Mouse (Mus musculus): ENCODE results near the gene Nxn. TPM values are rescaled to one million over a fixed set of nuclear protein-coding genes. Genes with fewer than 3 reads are reported as not detected.
A peak's percentile ranks its signal among the peaks of the same experiment; 100 is the strongest.

Gene Nxn
- total and polyA plus RNA-seq, 3 experiments: 52.8 to 54.3 (median 53.0) TPM

DNA sequence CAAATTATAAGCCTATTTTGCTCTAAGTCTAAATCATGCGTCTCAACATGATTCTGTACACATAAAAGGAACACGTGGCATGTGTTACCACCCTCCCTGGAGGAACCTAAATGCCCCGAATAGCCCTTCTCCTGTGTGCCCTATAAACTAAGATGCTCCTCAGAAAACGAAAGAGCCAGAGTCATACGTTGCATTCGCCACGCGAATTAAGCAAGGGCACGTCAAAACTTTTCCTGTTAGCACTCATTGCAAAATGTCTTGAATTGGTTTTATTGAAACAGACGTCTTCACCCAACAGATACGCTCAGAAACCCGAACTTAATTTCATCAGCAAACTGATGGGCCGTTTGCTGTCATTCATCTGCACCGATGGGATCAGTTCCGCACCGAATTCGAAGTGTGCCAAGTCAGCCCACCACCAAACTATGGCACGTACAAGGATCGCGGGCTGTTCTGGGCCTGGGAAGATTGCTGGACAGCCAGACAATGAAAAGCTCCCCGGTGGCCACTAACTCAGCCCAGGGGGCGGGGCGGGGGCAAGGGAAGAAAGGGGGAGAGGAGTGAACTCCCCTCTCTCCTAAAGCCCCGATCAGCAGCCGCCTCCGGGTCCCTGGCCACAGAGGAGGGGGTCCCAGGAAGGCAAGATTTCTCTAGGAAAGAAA, 1.2 kb downstream of the Nxn start (continued):
- TF ChIP-seq MAFK (IDR thresholded peaks at IDR 0.05; ENCODE audit: borderline replicate concordance, low read depth, low read length) (no peak), JUND (IDR thresholded peaks at IDR 0.05; ENCODE audit: low read depth, low read length) (no peak), POLR2AphosphoS5 (IDR thresholded peaks at IDR 0.05; ENCODE audit: borderline replicate concordance, low read depth, low read length) (no peak), NELFE (IDR thresholded peaks at IDR 0.05; ENCODE audit: low read depth, low read length) (peak; percentile 46), E2F4 (IDR thresholded peaks at IDR 0.05; ENCODE audit: borderline replicate concordance, low read depth, low read length) (no peak), MEF2A (IDR thresholded peaks at IDR 0.05; ENCODE audit: extremely low read depth, insufficient replicate concordance, low read depth, low read length, poor library complexity, severe bottlenecking) (no peak), UBTF (IDR thresholded peaks at IDR 0.05; ENCODE audit: borderline replicate concordance, insufficient read depth, low read depth, low read length) (no peak), SIN3A (IDR thresholded peaks at IDR 0.05; ENCODE audit: low read length) (peak; percentile 90), MYB (IDR thresholded peaks at IDR 0.05; ENCODE audit: low read depth, low read length) (peak; percentile 74), CHD1 (IDR thresholded peaks at IDR 0.05; ENCODE audit: low read depth, low read length) (no peak)

DNA sequence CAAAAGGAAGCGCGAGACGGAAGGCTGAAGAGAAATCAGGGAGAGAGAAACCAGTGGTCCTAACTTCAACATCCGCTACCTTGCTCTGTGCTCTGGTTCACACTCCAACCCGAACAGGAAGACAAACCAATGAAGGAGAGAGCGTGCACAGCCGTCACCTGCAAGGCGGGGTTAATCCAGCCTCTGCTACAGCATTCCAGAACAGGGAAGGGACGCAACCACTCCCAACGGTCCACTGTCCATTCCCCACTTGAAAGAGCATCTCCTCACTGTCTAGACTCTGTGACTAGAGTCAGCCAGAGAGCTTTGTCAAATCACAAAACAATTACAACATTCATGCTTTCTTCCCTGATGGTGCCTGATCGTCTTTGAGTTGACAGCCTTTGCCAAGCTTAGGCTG, 5.9 kb downstream of the Nxn start:
- Histone ChIP-seq H3K27me3 (ENCODE audit: control insufficient read depth in 1 of 2, insufficient read depth in 2 of 2, low read length in 2 of 2) (no peaks in the 10 kb centered on the region), H3K27ac (ENCODE audit: control insufficient read depth, low read depth, low read length) (no peak overlapping the region), H3K79me2 (ENCODE audit: control insufficient read depth, insufficient read depth, low read length, poor library complexity) (peaks cover 47% of the 10 kb centered on the region), H3K4me1 (ENCODE audit: control insufficient read depth in 1 of 2, insufficient read depth in 2 of 2, low read length in 2 of 2) (peaks cover 14 to 17% of the 10 kb centered on the region in 2 experiments), H3K9me3 (replicated peaks; ENCODE audit: insufficient read depth, low read length) (no peaks in the 10 kb centered on the region), H3K36me3 (ENCODE audit: control insufficient read depth in 1 of 2, insufficient read depth in 2 of 2, low read length in 2 of 2) (peaks cover 11 to 16% of the 10 kb centered on the region in 2 experiments), H3K4me3 (ENCODE audit: control insufficient read depth in 1 of 2, insufficient read depth in 1 of 2, low read depth in 2 of 2, low read length in 2 of 2) (no peak overlapping the region), H3K9ac (ENCODE audit: control insufficient read depth, low read depth, low read length, poor library complexity, severe bottlenecking) (no peak overlapping the region)
- no peak for DNase-seq (ENCODE audit: low read depth, low spot score)
- TF ChIP-seq MAX (IDR thresholded peaks at IDR 0.05; ENCODE audit: low read length) (no peak), E2F4 (IDR thresholded peaks at IDR 0.05; ENCODE audit: borderline replicate concordance, low read depth, low read length) (no peak), CHD1 (IDR thresholded peaks at IDR 0.05; ENCODE audit: low read depth, low read length) (no peak), KAT2A (conservative IDR thresholded peaks at IDR 0.05; ENCODE audit: low read depth, low read length) (no peak), USF1 (IDR thresholded peaks at IDR 0.05; ENCODE audit: low read depth, low read length) (no peak), MYB (IDR thresholded peaks at IDR 0.05; ENCODE audit: low read depth, low read length) (no peak), GABPA (IDR thresholded peaks at IDR 0.05; ENCODE audit: low read depth, low read length) (no peak), ZC3H11A (IDR thresholded peaks at IDR 0.05; ENCODE audit: low read depth, low read length) (no peak), JUND (IDR thresholded peaks at IDR 0.05; ENCODE audit: low read depth, low read length) (no peak), TCF12 (IDR thresholded peaks at IDR 0.05; ENCODE audit: low read depth, low read length) (no peak), POLR2AphosphoS2 (IDR thresholded peaks at IDR 0.05; ENCODE audit: low read length) (no peak), NRF1 (IDR thresholded peaks at IDR 0.05; ENCODE audit: insufficient read depth, low read depth, low read length, poor library complexity, severe bottlenecking) (no peak)
